Mouse (Mus musculus): ENCODE data around the gene Sirt7.

- TF ChIP-seq POLR2A (IDR thresholded peaks at IDR 0.05; ENCODE audit: insufficient read depth, low read depth, low read length) = no peak
- TF ChIP-seq CTCF (IDR thresholded peaks at IDR 0.05; ENCODE audit: insufficient read depth, low read depth, low read length) = no peak
Observed at GRCm38 (mm10) chr11:120641255-120641654, 16.2 kb upstream of the Sirt7 start.
